Mouse (Mus musculus): Measurements from ENCODE around the gene Dand5. TPM values are rescaled to one million over a fixed set of nuclear protein-coding genes. Genes with fewer than 3 reads are reported as not detected.

Gene Dand5
- polyA plus RNA-seq, 1 experiment from 2014 or later, result 2.5 TPM

DNA sequence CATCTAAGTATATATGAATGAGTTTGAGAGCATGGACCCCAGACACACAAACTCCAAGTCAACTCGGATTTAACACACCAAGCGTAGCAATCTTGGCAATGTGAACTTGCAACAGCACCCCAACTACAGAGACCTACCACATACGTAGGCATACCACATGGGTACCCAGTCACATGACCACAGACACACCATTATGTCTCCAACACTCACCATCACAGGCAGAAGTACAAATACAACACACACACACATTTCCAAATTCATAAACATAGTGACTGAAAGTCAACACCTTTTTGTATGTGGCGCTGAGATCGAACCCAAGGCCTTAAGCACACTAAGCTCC, 12.7 kb downstream of the Dand5 start:
- ATAC-seq (no peak), DNase-seq (no peak)
- Histone ChIP-seq H3K4me1 (ENCODE audit: insufficient read depth) (peaks cover 7% of the 10 kb centered on the region), H3K36me3 (replicated peaks; ENCODE audit: insufficient read depth, low read length) (no peaks in the 10 kb centered on the region), H3K4me2 (ENCODE audit: low read depth, low read length) (no peak overlapping the region), H3K4me3 (ENCODE audit: low read depth, low read length) (no peak overlapping the region), H3K27ac (ENCODE audit: low read depth) (no peak overlapping the region), H3K9ac (replicated peaks) (no peak overlapping the region), H3K27me3 (ENCODE audit: insufficient read depth, low read length) (peaks cover 16% of the 10 kb centered on the region), H3K9me3 (ENCODE audit: low read length) (no peaks in the 10 kb centered on the region)
- 76% methylated on average over 5 of the region's 5 CpGs for WGBS (ENCODE audit: insufficient replicate concordance)
- TF ChIP-seq CTCF (IDR thresholded peaks at IDR 0.05; ENCODE audit: low read depth), result no peak
- no peak for TF ChIP-seq EP300 (IDR thresholded peaks at IDR 0.05; ENCODE audit: low read depth)

DNA sequence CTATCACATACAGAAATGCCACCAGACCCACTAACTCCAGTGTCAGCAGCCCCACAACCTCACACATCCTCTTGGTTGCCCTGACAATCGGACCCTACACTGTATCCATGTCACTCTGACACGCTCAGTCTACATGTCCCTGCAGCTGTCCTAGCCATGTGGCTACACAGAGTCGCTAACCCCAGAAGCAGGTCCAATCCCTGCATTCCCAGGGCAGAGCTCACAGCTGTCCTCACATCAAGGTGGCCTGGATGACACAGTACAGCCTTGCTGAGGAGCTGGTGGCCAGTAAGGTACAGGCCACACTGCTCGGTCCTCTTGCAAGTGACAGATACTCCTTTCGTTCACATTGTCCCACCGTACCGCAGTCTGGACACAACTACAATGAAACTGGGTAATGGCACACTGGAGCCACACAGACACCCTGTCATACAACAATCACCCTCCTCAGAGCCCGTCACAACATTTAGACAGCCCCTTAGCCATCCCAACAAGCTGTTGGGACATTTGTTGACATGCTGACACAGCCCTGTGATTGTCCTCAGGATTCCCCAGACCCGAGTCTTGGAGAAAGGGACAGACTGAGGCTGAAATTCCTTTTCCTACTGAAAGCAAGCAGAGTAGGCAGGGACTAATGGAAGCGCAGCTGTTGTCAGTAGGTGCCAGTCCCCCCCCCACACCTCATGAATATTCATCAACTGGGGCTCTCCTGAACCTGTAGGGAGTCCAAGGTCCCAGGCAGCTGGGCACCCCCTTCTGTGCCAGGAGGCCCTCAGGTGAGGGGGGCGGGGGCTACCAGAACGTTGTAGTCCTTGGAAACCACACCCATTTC, 13.3 kb downstream of the Dand5 start:
- H3K36me3 ChIP-seq (replicated peaks; ENCODE audit: insufficient read depth, low read length), result no peaks in the 10 kb centered on the region
- no peak overlapping the region for H3K9ac ChIP-seq (replicated peaks)
- TF ChIP-seq CTCF (IDR thresholded peaks at IDR 0.05; ENCODE audit: low read depth), result no peak
- no peak for TF ChIP-seq EP300 (IDR thresholded peaks at IDR 0.05; ENCODE audit: low read depth)
- H3K4me1 ChIP-seq (ENCODE audit: insufficient read depth), result peaks cover 7% of the 10 kb centered on the region
- no peaks in the 10 kb centered on the region for H3K9me3 ChIP-seq (ENCODE audit: low read length)
- ATAC-seq (no peak), DNase-seq (no peak)
- no peak overlapping the region for H3K4me3 ChIP-seq (ENCODE audit: low read depth, low read length)
- H3K27ac ChIP-seq (ENCODE audit: low read depth), result no peak overlapping the region
- peaks cover 16% of the 10 kb centered on the region for H3K27me3 ChIP-seq (ENCODE audit: insufficient read depth, low read length)
- H3K4me2 ChIP-seq (ENCODE audit: low read depth, low read length), result no peak overlapping the region
- 70% methylated on average over 12 of the region's 12 CpGs for WGBS (ENCODE audit: insufficient replicate concordance)

DNA sequence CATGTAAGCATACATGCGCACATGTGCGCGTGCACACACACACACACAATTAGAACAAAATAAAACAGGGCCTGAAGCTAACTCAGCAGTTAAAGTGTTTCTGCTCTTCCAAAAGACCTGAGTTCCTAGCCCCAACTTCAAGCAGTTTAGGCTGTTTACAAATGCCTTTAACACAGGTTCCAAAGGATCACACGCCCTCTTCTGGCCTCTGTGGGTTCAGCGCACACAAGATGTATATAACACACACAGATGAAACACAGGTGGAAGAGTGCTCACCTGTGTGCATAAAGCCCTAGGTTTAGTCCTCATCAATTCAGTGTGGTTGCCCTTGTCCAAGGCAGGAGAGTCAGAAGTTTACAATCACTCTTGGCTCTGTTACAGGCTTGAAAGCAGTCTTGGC, 16.6 kb downstream of the Dand5 start:
- Histone ChIP-seq H3K4me1 (ENCODE audit: insufficient read depth) (peaks cover 4% of the 10 kb centered on the region), H3K36me3 (replicated peaks; ENCODE audit: insufficient read depth, low read length) (no peaks in the 10 kb centered on the region), H3K9me3 (ENCODE audit: low read length) (no peaks in the 10 kb centered on the region), H3K27me3 (ENCODE audit: insufficient read depth, low read length) (peaks cover 7% of the 10 kb centered on the region), H3K9ac (replicated peaks) (no peak overlapping the region), H3K4me2 (ENCODE audit: low read depth, low read length) (no peak overlapping the region), H3K27ac (ENCODE audit: low read depth) (no peak overlapping the region), H3K4me3 (ENCODE audit: low read depth, low read length) (no peak overlapping the region)
- DNase-seq (no peak), ATAC-seq (no peak)
- 91% methylated on average over 5 of the region's 5 CpGs for WGBS (ENCODE audit: insufficient replicate concordance)
- TF ChIP-seq CTCF (IDR thresholded peaks at IDR 0.05; ENCODE audit: low read depth) (peak; percentile 30), EP300 (IDR thresholded peaks at IDR 0.05; ENCODE audit: low read depth) (no peak)

DNA sequence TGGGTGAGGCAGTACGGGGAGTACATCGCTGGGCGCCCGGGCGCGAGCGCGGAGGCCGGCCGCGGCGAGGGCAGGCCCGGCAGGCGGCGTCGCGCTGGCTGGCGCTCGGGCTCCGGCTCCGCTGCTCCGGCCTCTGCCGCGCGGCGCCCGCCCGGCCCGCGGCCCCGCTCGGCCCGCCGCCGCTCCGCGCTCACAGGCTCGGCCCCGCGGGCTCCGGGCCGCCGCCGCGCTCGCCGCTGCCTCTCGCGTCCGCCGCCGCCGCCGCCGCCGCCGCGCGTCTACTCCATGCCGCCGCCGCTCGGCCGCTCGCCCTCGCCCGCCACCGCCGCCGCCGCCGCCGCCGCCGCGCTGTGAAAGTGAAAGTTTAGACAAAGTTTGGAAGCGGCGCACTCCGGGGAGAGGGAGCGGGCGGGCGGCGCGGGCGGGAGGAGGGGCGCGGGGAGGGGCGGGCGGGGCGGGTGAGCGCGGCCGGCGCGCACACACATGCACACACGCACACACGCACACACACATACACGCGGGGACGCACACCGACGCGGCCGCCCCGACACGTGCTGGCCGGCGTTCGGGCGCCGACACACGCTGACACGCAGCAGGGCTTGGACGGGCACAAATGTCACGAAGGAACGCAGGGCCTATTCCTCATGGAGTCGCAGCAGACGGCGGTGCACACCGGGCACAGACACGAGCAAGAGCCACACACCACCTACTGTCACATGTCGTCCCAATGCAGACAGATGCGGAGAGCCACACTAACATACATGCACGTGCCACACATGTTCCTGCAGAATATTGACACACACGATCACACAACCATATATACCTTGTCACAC, 22.4 kb downstream of the Dand5 start, which contains the start of gene Nfix:
Nfix (minus strand) TSS at position 346 of the 833 bp plus-strand sequence.
- Histone ChIP-seq H3K9me3 (ENCODE audit: low read length) (no peaks in the 10 kb centered on the region), H3K27me3 (ENCODE audit: insufficient read depth, low read length) (peaks cover 23% of the 10 kb centered on the region), H3K36me3 (replicated peaks; ENCODE audit: insufficient read depth, low read length) (no peaks in the 10 kb centered on the region), H3K27ac (ENCODE audit: low read depth) (peak within 1 kb of the TSS; percentile 77), H3K9ac (replicated peaks) (peak within 1 kb of the TSS; percentile 81), H3K4me2 (ENCODE audit: low read depth, low read length) (peak within 1 kb of the TSS; percentile 79), H3K4me1 (ENCODE audit: insufficient read depth) (peaks cover 10% of the 10 kb centered on the region), H3K4me3 (ENCODE audit: low read depth, low read length) (peak within 1 kb of the TSS; percentile 60)
- ATAC-seq (peak; percentile 62), DNase-seq (peak; percentile 76)
- TF ChIP-seq CTCF (IDR thresholded peaks at IDR 0.05; ENCODE audit: low read depth), result no peak
- no peak for TF ChIP-seq EP300 (IDR thresholded peaks at IDR 0.05; ENCODE audit: low read depth)
- WGBS (ENCODE audit: insufficient replicate concordance), result 2% methylated on average over 34 of the region's 125 CpGs

DNA sequence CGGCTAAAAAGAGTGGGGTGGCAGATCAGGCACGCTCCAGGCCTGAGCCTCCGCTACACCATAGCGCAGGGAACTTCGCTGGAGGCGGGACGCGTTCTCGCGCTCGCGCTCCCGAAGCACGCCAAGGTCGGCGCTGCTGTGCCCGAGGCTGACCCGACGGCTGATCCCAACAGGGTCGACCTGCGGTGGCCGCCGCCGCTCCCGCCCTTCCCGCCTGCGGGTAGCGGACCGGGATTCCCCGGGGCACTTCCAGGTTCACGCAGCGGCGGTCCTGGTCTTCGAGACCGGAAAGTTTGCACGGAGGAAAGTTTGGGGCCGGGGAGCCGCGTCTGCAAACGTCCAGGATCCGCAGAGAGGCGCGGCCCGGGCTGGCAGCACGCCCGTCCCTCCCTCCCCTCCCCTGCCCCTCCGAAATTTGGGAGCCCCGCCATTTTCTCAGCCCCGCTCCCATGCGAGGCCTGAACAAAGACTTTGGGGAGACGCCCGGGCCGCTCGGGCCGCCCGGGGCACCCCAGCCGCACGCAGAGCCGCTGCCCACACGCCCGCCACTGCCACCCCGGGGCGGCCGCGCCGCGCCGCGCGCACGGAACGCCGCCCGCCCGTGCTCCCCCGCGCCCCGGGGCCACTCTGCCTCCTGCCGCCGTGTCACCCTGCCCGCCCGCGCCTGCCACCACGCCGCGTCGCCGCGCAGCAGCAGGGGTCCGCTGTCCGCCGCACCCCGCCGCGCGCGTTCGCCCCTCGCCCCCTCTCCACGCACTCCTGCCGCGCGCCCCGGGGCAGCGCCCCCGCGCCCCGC, 23.3 kb downstream of the Dand5 start:
- DNase-seq (peak; percentile 68), ATAC-seq (peak; percentile 63)
- Histone ChIP-seq H3K9me3 (ENCODE audit: low read length) (no peaks in the 10 kb centered on the region), H3K9ac (replicated peaks) (peak overlapping the region; percentile 81), H3K4me2 (ENCODE audit: low read depth, low read length) (peak overlapping the region; percentile 79), H3K27me3 (ENCODE audit: insufficient read depth, low read length) (peaks cover 20% of the 10 kb centered on the region), H3K4me3 (ENCODE audit: low read depth, low read length) (peak overlapping the region; percentile 57), H3K4me1 (ENCODE audit: insufficient read depth) (peaks cover 10% of the 10 kb centered on the region), H3K36me3 (replicated peaks; ENCODE audit: insufficient read depth, low read length) (no peaks in the 10 kb centered on the region), H3K27ac (ENCODE audit: low read depth) (peak overlapping the region; percentile 77)
- WGBS (ENCODE audit: insufficient replicate concordance), result 1% methylated on average over 55 of the region's 108 CpGs
- TF ChIP-seq EP300 (IDR thresholded peaks at IDR 0.05; ENCODE audit: low read depth), result no peak
- TF ChIP-seq CTCF (IDR thresholded peaks at IDR 0.05; ENCODE audit: low read depth), result 0 out of 2 replicates have a peak, but pooled peaks have one; percentile 19
